Mouse (Mus musculus) testis, adult 2 months (tissue): ENCODE results near the gene Defb48.

Experiments
- CTCF ChIP-seq: fragments of 200-500 bp; IDR thresholded peaks from 2 replicates; pipeline ENCODE4 v1.5.1; 2012; ENCODE audit warnings: low read depth, mild to moderate bottlenecking, inconsistent platforms, low read length, moderate library complexity; ENCODE audit not compliant: control insufficient read depth, insufficient read depth, insufficient replicate concordance
- POLR2A ChIP-seq: fragments of 200-500 bp; IDR thresholded peaks from 2 replicates; pipeline ENCODE4 v1.6.1; 2012; ENCODE audit warnings: low read depth, mild to moderate bottlenecking, inconsistent platforms, low read length, moderate library complexity; ENCODE audit not compliant: control insufficient read depth

GRCm38 (mm10) chr14:62991271-62991670 is 7.0 kb upstream of the Defb48 start:
- TF ChIP-seq CTCF (no peak), POLR2A (no peak)
